Mouse (Mus musculus) kidney, postnatal 0 days (tissue): ENCODE data around the gene Mrc2. TPM values are rescaled to one million over a fixed set of nuclear protein-coding genes. Genes with fewer than 3 reads are reported as not detected.
A peak's percentile ranks its signal among the peaks of the same experiment; 100 is the strongest.

ENCODE experiments used
- ATAC-seq: fragments of 200-750 bp; cut with Nextera tagmentation; replicated peaks from 2 replicates; pipeline ENCODE4 v1.8.0; 2017; ENCODE audit warnings: low read depth, moderate number of reproducible peaks, moderate TSS enrichment, moderate library complexity; ENCODE audit not compliant: low FRiP score
- DNase-seq: peaks from one replicate; pipeline ENCODE4 v3.0.0-alpha.2; 2016; ENCODE audit warnings: low spot score
- H3K27ac ChIP-seq: fragments of 300-500 bp; sonication (generic); 2 replicates; pipeline ENCODE4 v1.5.1; 2014; ENCODE audit warnings: mild to moderate bottlenecking
- H3K27me3 ChIP-seq: fragments of 300-500 bp; sonication (generic); 2 replicates; pipeline ENCODE4 v1.6.1; 2014; ENCODE audit warnings: low read length, mixed read lengths; ENCODE audit not compliant: insufficient read depth
- H3K36me3 ChIP-seq: fragments of 300-500 bp; sonication (generic); 2 replicates; pipeline ENCODE4 v1.6.1; 2014; ENCODE audit warnings: low read length, mixed read lengths; ENCODE audit not compliant: insufficient read depth
- H3K4me1 ChIP-seq: fragments of 300-500 bp; sonication (generic); replicated peaks from 2 replicates; pipeline ENCODE4 v1.6.1; 2014; ENCODE audit warnings: antibody characterized with exemption, low read length, mixed read lengths; ENCODE audit not compliant: insufficient read depth
- H3K4me2 ChIP-seq: fragments of 300-500 bp; sonication (generic); 2 replicates; pipeline ENCODE4 v1.6.1; 2014; ENCODE audit warnings: mild to moderate bottlenecking, low read length, moderate library complexity, mixed read lengths
- H3K4me3 ChIP-seq: fragments of 300-500 bp; sonication (generic); replicated peaks from 2 replicates; pipeline ENCODE4 v1.5.1; 2014; ENCODE audit warnings: low read depth, low read length
- H3K9ac ChIP-seq: fragments of 300-500 bp; sonication (generic); 2 replicates; pipeline ENCODE4 v1.6.1; 2014; ENCODE audit warnings: low read depth, low read length
- H3K9me3 ChIP-seq: fragments of 300-500 bp; sonication (generic); replicated peaks from 2 replicates; pipeline ENCODE4 v1.6.1; 2016; ENCODE audit warnings: low read length, inconsistent platforms, mixed read lengths
- CTCF ChIP-seq: IDR thresholded peaks from 2 replicates; pipeline ENCODE4 v1.5.1; 2016; ENCODE audit warnings: antibody characterized with exemption, low read depth, mild to moderate bottlenecking, moderate library complexity
- WGBS: fragments of 180-500 bp; shearing (Covaris S2); extraction: QIAGEN DNeasy Blood & Tissue Kit; methylation state at CpG from one replicate; pipeline ENCODE4 v1.1.7; 2014; 5-methylcytosine and 5-hydroxymethylcytosine counted together
- polyA plus RNA-seq: library from polyadenylated mRNA; unstranded; fragments of >200 nt; fragmentation: Nextera tagmentation; extraction: Ambion mirVana; gene quantifications from 2 replicates; pipeline ENCODE4 v1.2.1, GENCODE M21; 2015

Gene Mrc2
- polyA plus RNA-seq, 1 experiment from 2014 or later, result 9.5 TPM

DNA sequence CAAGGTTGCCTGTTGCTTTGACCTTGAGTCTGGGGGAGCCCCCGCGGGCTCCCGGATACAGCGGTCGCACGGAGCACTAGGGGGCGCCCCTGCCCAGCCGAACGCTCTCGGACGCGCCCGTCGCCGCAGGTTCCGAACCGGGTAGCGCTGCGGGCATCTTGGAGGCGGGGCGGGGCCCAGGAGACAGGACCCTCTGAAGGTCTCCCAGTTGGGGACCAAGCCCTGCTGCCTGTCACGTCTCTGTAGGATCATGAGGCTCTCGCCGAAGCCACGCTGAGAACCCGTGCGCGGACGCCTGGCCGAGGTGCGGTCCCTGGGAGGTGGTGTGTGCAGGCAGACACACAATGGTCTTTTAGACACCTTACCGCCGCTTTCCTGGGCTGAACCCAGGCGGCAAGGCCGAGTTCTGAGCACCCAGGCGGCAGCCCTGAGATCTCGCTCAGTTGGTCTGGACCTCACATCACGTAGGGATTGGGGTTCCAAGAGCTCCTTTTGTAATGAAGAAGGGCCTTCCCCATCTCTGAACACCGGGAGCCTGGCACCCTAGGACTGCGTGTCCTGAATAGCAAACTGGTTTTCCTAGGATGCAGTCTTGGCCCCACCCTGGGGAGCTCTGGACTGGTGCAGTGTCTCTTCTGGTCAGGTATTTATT is 70.6 kb downstream of the Mrc2 start:
- ATAC-seq (peak; percentile 79), DNase-seq (peak; percentile 80)
- Histone ChIP-seq H3K36me3 (no peaks in the 10 kb centered on the region), H3K27me3 (no peaks in the 10 kb centered on the region), H3K9me3 (no peaks in the 10 kb centered on the region), H3K4me2 (peak overlapping the region; percentile 88), H3K4me1 (peaks cover 12% of the 10 kb centered on the region; the same call in 1 of the 2 replicates), H3K4me3 (peak overlapping the region; percentile 42), H3K27ac (0 out of 2 replicates have a peak overlapping the region, but pooled peaks have one; percentile 1), H3K9ac (peak overlapping the region; percentile 61)
- 2% methylated on average over 40 of the region's 40 CpGs for WGBS
- TF ChIP-seq CTCF, result peak; percentile 84

DNA sequence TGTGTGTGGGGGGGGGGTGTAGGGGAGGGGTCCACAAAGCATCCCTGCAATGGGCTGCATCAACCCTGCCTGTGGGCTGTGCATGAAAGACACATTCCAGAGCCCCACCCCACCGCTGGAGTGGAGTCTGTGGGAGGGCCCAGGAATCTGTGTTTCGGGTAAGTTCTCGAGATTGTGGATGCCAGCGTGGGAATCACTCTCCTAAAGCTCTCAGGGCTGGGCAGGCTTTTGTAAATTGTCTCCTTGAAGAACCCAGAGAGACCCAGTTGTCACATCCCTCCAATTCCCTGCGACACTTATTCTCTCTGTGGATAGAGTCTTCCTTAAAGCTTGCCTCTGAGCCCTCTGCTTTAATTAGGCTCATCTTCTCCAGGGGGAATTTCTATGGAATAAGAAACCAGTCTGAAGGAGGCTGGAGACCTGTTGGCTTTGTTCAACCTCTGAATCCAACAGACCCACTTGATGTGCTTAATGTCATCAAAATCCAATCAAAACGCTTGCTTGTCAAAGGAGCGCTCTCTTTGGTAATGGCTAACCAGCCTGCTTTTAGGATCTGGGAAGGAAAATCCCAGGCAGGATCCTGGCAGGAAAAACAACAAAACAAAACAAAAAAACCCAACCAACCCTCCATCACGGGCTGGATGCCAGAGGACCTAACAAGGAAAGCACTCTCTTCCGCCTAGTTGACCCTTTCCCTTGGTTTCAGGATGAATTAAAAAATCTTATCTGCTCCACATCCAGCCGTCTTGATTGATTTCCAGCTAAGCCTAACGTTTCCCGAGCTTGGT is 71.3 kb downstream of the Mrc2 start:
- Histone ChIP-seq H3K9ac (0 out of 2 replicates have a peak overlapping the region, but pooled peaks have one; percentile 61), H3K9me3 (no peaks in the 10 kb centered on the region), H3K4me3 (peak overlapping the region; percentile 42), H3K27ac (0 out of 2 replicates have a peak overlapping the region, but pooled peaks have one; percentile 1), H3K27me3 (no peaks in the 10 kb centered on the region), H3K36me3 (no peaks in the 10 kb centered on the region), H3K4me2 (peak overlapping the region; percentile 88), H3K4me1 (peaks cover 12% of the 10 kb centered on the region; the same call in 1 of the 2 replicates)
- DNase-seq (peak; percentile 62), ATAC-seq (no peak)
- no peak for TF ChIP-seq CTCF
- WGBS, result 32% methylated on average over 12 of the region's 12 CpGs

DNA sequence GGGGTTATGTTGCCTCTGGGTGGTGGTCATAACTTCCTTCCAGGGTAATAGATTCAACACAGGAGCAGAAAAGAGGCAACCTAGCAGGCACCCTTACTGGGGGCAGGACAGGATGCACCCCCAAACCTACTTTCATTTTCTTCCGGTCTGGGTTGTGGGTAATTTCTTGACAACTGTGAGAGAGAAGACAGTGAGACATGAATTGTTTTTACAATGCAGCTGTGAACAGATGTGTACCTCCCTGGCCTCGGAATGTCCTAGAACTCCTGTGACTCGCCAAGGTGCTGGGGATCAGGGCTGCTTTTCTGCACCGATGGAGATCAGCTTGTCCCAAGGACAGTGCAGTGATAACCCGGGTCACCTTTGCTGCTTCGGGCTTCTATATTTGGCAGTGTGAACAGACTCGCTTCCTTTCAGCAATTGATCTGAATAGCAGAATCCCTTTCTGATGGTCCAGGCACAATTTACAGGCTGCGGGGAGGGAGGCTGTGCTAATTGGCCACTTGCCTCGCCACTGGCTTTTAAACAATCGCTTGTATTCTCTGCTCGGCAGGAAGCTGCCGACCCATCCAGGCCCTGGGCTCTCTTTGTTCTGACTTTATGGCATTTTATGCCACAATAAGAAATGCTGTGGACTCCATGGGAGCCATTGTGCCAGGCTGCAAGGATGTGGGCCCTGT is 72.1 kb downstream of the Mrc2 start:
- WGBS, result 23% methylated on average over 12 of the region's 12 CpGs
- ATAC-seq (no peak), DNase-seq (peak; percentile 19)
- no peak for TF ChIP-seq CTCF
- H3K9me3 ChIP-seq, result no peaks in the 10 kb centered on the region
- 0 out of 2 replicates have a peak overlapping the region, but pooled peaks have one; percentile 2 for H3K4me3 ChIP-seq
- H3K4me2 ChIP-seq, result peak overlapping the region; percentile 39
- H3K27ac ChIP-seq, result no peak overlapping the region
- H3K36me3 ChIP-seq, result no peaks in the 10 kb centered on the region
- H3K27me3 ChIP-seq, result no peaks in the 10 kb centered on the region
- H3K9ac ChIP-seq, result no peak overlapping the region
- peaks cover 12% of the 10 kb centered on the region; the same call in 1 of the 2 replicates for H3K4me1 ChIP-seq

DNA sequence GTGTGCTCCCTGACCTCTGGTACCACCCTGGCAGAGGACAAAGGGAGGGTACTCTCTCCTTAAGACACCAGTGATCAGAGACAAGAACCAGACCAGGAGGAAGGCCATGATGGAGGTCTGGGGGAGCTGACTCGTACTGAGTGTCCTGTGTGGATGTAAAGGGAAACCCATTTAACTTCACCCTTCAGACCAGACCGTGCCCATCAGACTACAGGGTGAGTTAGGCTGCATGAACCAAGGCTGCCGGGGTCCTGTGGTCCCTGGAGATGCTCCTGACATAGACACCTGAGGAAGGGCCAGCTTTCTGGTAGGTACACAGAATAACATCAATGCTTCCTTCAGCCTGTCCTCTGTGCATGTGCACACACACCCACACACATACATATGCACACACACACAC is 73.2 kb downstream of the Mrc2 start:
- no peaks in the 10 kb centered on the region for H3K27me3 ChIP-seq
- H3K27ac ChIP-seq, result no peak overlapping the region
- ATAC-seq (no peak), DNase-seq (no peak)
- no peak overlapping the region for H3K4me2 ChIP-seq
- no peaks in the 10 kb centered on the region for H3K36me3 ChIP-seq
- 84% methylated on average over 3 of the region's 3 CpGs for WGBS
- no peak for TF ChIP-seq CTCF
- H3K9ac ChIP-seq, result no peak overlapping the region
- H3K4me1 ChIP-seq, result peaks cover 12% of the 10 kb centered on the region; the same call in 1 of the 2 replicates
- H3K4me3 ChIP-seq, result no peak overlapping the region
- no peaks in the 10 kb centered on the region for H3K9me3 ChIP-seq

DNA sequence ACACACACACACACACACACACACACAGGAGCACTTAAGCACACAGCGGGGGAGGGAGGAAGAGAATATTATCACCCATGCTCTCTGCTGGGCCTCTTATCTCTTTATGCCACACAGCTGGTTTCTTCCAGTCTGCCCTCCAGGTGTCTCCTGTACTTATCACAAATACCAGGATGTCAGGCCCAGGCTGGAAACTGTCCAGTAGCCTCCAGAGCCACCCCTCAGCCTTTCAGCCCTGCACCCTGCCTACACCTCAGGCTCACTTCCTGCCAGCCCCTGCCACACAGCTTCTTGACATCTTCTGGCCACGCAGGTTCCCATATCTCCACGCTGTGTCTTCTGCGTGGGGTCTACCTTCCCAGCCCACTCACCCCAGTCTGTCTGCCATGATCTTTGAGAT is 73.6 kb downstream of the Mrc2 start:
- Histone ChIP-seq H3K36me3 (no peaks in the 10 kb centered on the region), H3K27me3 (no peaks in the 10 kb centered on the region), H3K4me3 (no peak overlapping the region), H3K4me1 (peaks cover 13% of the 10 kb centered on the region; the same call in 1 of the 2 replicates), H3K9me3 (no peaks in the 10 kb centered on the region), H3K4me2 (no peak overlapping the region), H3K27ac (no peak overlapping the region), H3K9ac (no peak overlapping the region)
- no peak for TF ChIP-seq CTCF
- DNase-seq (no peak), ATAC-seq (no peak)
- 84% methylated on average over 3 of the region's 4 CpGs for WGBS

DNA sequence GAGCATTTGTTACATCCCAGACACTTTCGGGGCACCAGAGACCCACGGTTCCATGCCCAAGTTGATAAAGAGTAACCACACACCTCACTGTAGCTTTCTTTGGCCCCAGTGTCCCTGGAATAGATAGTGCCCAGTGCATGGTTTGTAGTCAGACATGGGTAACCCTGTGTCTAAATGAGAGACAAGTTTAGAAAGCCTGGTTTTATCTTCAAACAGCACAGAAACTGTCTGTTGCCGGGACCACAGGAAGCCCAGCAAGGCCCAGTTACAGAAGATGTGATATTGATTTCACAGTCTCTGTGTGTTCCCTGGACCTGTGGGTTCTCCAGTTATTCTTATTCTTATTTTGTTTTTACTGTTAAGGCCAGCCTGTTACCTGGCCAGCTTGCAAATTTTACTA is 74.7 kb downstream of the Mrc2 start:
- H3K4me3 ChIP-seq, result no peak overlapping the region
- no peaks in the 10 kb centered on the region for H3K36me3 ChIP-seq
- ATAC-seq (no peak), DNase-seq (no peak)
- no peak overlapping the region for H3K4me2 ChIP-seq
- WGBS, result 84% methylated on average over 3 of the region's 3 CpGs
- peaks cover 19% of the 10 kb centered on the region; the same call in 1 of the 2 replicates for H3K4me1 ChIP-seq
- no peaks in the 10 kb centered on the region for H3K27me3 ChIP-seq
- no peak overlapping the region for H3K27ac ChIP-seq
- H3K9me3 ChIP-seq, result no peaks in the 10 kb centered on the region
- H3K9ac ChIP-seq, result no peak overlapping the region
- no peak for TF ChIP-seq CTCF
